Mouse (Mus musculus): ENCODE measurements at regions not wholly inside any gene's neighbourhood (a gene's known extent, or its start where the extent isn't known, plus 50 kb on each side); places are given as distances from the start of the nearest gene placed in this dataset.
A peak's percentile ranks its signal among the peaks of the same experiment; 100 is the strongest.

GRCm38 (mm10) chr12:69524337-69525035, 58.3 kb downstream of the Vcpkmt start:
- no peak overlapping the region for H3K9ac ChIP-seq (ENCODE audit: low read depth, low read length)
- no peaks in the 10 kb centered on the region for H3K36me3 ChIP-seq (ENCODE audit: control insufficient read depth, insufficient read depth, low read length)
- no peak overlapping the region for H3K27ac ChIP-seq (ENCODE audit: low read depth, low read length)
- no peaks in the 10 kb centered on the region for H3K27me3 ChIP-seq (ENCODE audit: control insufficient read depth, insufficient read depth, low read length)
- 0 out of 2 replicates have a peak, but pooled peaks cover 5% of the 10 kb centered on the region for H3K4me1 ChIP-seq (ENCODE audit: control insufficient read depth, insufficient read depth, low read length)
- peak; percentile 53; the same call in 1 of the 2 replicates for ATAC-seq (ENCODE audit: low FRiP score, low TSS enrichment)
- H3K9me3 ChIP-seq (ENCODE audit: control insufficient read depth, low read length): no peaks in the 10 kb centered on the region
- no peak overlapping the region for H3K4me3 ChIP-seq (ENCODE audit: low read length)
- WGBS: 45% methylated on average over 12 of the region's 12 CpGs
- no peak overlapping the region for H3K4me2 ChIP-seq (replicated peaks; ENCODE audit: low read depth, low read length)

- WGBS: 92% methylated on average over 2 of the region's 2 CpGs
- no peak overlapping the region for H3K9ac ChIP-seq (ENCODE audit: low read depth, low read length)
Observed at GRCm38 (mm10) chr12:69519869-69520268, 63.0 kb downstream of the Vcpkmt start.

GRCm38 (mm10) chr12:69519028-69519427, 63.8 kb downstream of the Vcpkmt start:
- ATAC-seq (ENCODE audit: low FRiP score, low TSS enrichment): no peak
- no peak overlapping the region for H3K27ac ChIP-seq (ENCODE audit: low read depth, low read length)

More at GRCm38 (mm10) chr12:69519869-69520268, 63.0 kb downstream of the Vcpkmt start:
- Histone ChIP-seq H3K27me3 (ENCODE audit: control insufficient read depth, insufficient read depth, low read length) (no peaks in the 10 kb centered on the region), H3K4me3 (ENCODE audit: low read length) (no peak overlapping the region), H3K36me3 (ENCODE audit: control insufficient read depth, insufficient read depth, low read length) (no peaks in the 10 kb centered on the region), H3K9me3 (ENCODE audit: control insufficient read depth, low read length) (no peaks in the 10 kb centered on the region), H3K4me2 (replicated peaks; ENCODE audit: low read depth, low read length) (no peak overlapping the region), H3K27ac (ENCODE audit: low read depth, low read length) (no peak overlapping the region), H3K4me1 (ENCODE audit: control insufficient read depth, insufficient read depth, low read length) (0 out of 2 replicates have a peak, but pooled peaks cover 11% of the 10 kb centered on the region)
- no peak for ATAC-seq (ENCODE audit: low FRiP score, low TSS enrichment)

GRCm38 (mm10) chr12:69517616-69518015, 65.2 kb downstream of the Vcpkmt start:
- no peak overlapping the region for H3K9ac ChIP-seq (ENCODE audit: low read depth, low read length)
- H3K27me3 ChIP-seq (ENCODE audit: control insufficient read depth, insufficient read depth, low read length): no peaks in the 10 kb centered on the region
- H3K36me3 ChIP-seq (ENCODE audit: control insufficient read depth, insufficient read depth, low read length): no peaks in the 10 kb centered on the region
- H3K4me2 ChIP-seq (replicated peaks; ENCODE audit: low read depth, low read length): no peak overlapping the region
- no peak for ATAC-seq (ENCODE audit: low FRiP score, low TSS enrichment)
- H3K4me1 ChIP-seq (ENCODE audit: control insufficient read depth, insufficient read depth, low read length): 0 out of 2 replicates have a peak, but pooled peaks cover 6% of the 10 kb centered on the region
- no peak overlapping the region for H3K4me3 ChIP-seq (ENCODE audit: low read length)
- 57% methylated on average over 3 of the region's 3 CpGs for WGBS
- H3K27ac ChIP-seq (ENCODE audit: low read depth, low read length): no peak overlapping the region
- no peaks in the 10 kb centered on the region for H3K9me3 ChIP-seq (ENCODE audit: control insufficient read depth, low read length)

More at GRCm38 (mm10) chr12:69519028-69519427, 63.8 kb downstream of the Vcpkmt start:
- Histone ChIP-seq H3K4me2 (replicated peaks; ENCODE audit: low read depth, low read length) (no peak overlapping the region), H3K27me3 (ENCODE audit: control insufficient read depth, insufficient read depth, low read length) (no peaks in the 10 kb centered on the region), H3K4me1 (ENCODE audit: control insufficient read depth, insufficient read depth, low read length) (0 out of 2 replicates have a peak, but pooled peaks cover 6% of the 10 kb centered on the region), H3K36me3 (ENCODE audit: control insufficient read depth, insufficient read depth, low read length) (no peaks in the 10 kb centered on the region), H3K9ac (ENCODE audit: low read depth, low read length) (no peak overlapping the region), H3K9me3 (ENCODE audit: control insufficient read depth, low read length) (no peaks in the 10 kb centered on the region), H3K4me3 (ENCODE audit: low read length) (no peak overlapping the region)
- WGBS: 80% methylated on average over 2 of the region's 2 CpGs

- peak; percentile 41 for ATAC-seq (ENCODE audit: low FRiP score, low TSS enrichment)
- 54% methylated on average over 10 of the region's 10 CpGs for WGBS
- H3K36me3 ChIP-seq (ENCODE audit: control insufficient read depth, insufficient read depth, low read length): no peaks in the 10 kb centered on the region
- H3K27ac ChIP-seq (ENCODE audit: low read depth, low read length): no peak overlapping the region
- H3K4me1 ChIP-seq (ENCODE audit: control insufficient read depth, insufficient read depth, low read length): 0 out of 2 replicates have a peak, but pooled peaks cover 6% of the 10 kb centered on the region
- H3K4me2 ChIP-seq (replicated peaks; ENCODE audit: low read depth, low read length): no peak overlapping the region
- no peaks in the 10 kb centered on the region for H3K9me3 ChIP-seq (ENCODE audit: control insufficient read depth, low read length)
- no peaks in the 10 kb centered on the region for H3K27me3 ChIP-seq (ENCODE audit: control insufficient read depth, insufficient read depth, low read length)
- H3K4me3 ChIP-seq (ENCODE audit: low read length): no peak overlapping the region
- no peak overlapping the region for H3K9ac ChIP-seq (ENCODE audit: low read depth, low read length)
Observed at GRCm38 (mm10) chr12:69516314-69516916, 66.4 kb downstream of the Vcpkmt start.

GRCm38 (mm10) chr12:69515850-69516249, 67.0 kb downstream of the Vcpkmt start:
- Histone ChIP-seq H3K36me3 (ENCODE audit: control insufficient read depth, insufficient read depth, low read length) (no peaks in the 10 kb centered on the region), H3K4me3 (ENCODE audit: low read length) (no peak overlapping the region), H3K4me1 (ENCODE audit: control insufficient read depth, insufficient read depth, low read length) (0 out of 2 replicates have a peak, but pooled peaks cover 6% of the 10 kb centered on the region), H3K27ac (ENCODE audit: low read depth, low read length) (no peak overlapping the region), H3K9ac (ENCODE audit: low read depth, low read length) (no peak overlapping the region), H3K4me2 (replicated peaks; ENCODE audit: low read depth, low read length) (no peak overlapping the region), H3K9me3 (ENCODE audit: control insufficient read depth, low read length) (no peaks in the 10 kb centered on the region), H3K27me3 (ENCODE audit: control insufficient read depth, insufficient read depth, low read length) (no peaks in the 10 kb centered on the region)
- no peak for ATAC-seq (ENCODE audit: low FRiP score, low TSS enrichment)

- H3K9me3 ChIP-seq (ENCODE audit: control insufficient read depth, low read length): no peaks in the 10 kb centered on the region
- no peaks in the 10 kb centered on the region for H3K36me3 ChIP-seq (ENCODE audit: control insufficient read depth, insufficient read depth, low read length)
- no peak overlapping the region for H3K4me2 ChIP-seq (replicated peaks; ENCODE audit: low read depth, low read length)
- H3K4me3 ChIP-seq (ENCODE audit: low read length): no peak overlapping the region
- H3K4me1 ChIP-seq (ENCODE audit: control insufficient read depth, insufficient read depth, low read length): 0 out of 2 replicates have a peak, but pooled peaks cover 6% of the 10 kb centered on the region
- no peaks in the 10 kb centered on the region for H3K27me3 ChIP-seq (ENCODE audit: control insufficient read depth, insufficient read depth, low read length)
- ATAC-seq (ENCODE audit: low FRiP score, low TSS enrichment): no peak
- H3K9ac ChIP-seq (ENCODE audit: low read depth, low read length): no peak overlapping the region
- WGBS: 47% methylated on average over 9 of the region's 9 CpGs
- H3K27ac ChIP-seq (ENCODE audit: low read depth, low read length): peak overlapping the region; percentile 11; the same call in 1 of the 2 replicates
Observed at GRCm38 (mm10) chr12:69515117-69515516, 67.7 kb downstream of the Vcpkmt start.

GRCm38 (mm10) chr12:69513166-69513565, 69.7 kb downstream of the Vcpkmt start:
- H3K4me3 ChIP-seq (ENCODE audit: low read length): no peak overlapping the region
- no peak overlapping the region for H3K9ac ChIP-seq (ENCODE audit: low read depth, low read length)
- WGBS: 48% methylated on average over 4 of the region's 4 CpGs
- H3K27me3 ChIP-seq (ENCODE audit: control insufficient read depth, insufficient read depth, low read length): no peaks in the 10 kb centered on the region; the same call in 1 of the 2 replicates
- no peaks in the 10 kb centered on the region for H3K36me3 ChIP-seq (ENCODE audit: control insufficient read depth, insufficient read depth, low read length)
- 0 out of 2 replicates have a peak, but pooled peaks cover 6% of the 10 kb centered on the region for H3K4me1 ChIP-seq (ENCODE audit: control insufficient read depth, insufficient read depth, low read length)
- H3K4me2 ChIP-seq (replicated peaks; ENCODE audit: low read depth, low read length): no peak overlapping the region
- H3K9me3 ChIP-seq (ENCODE audit: control insufficient read depth, low read length): no peaks in the 10 kb centered on the region
- ATAC-seq (ENCODE audit: low FRiP score, low TSS enrichment): 0 out of 2 replicates have a peak, but pooled peaks have one; percentile 51
- H3K27ac ChIP-seq (ENCODE audit: low read depth, low read length): no peak overlapping the region

GRCm38 (mm10) chr12:69510736-69511135, 72.1 kb downstream of the Vcpkmt start:
- H3K4me1 ChIP-seq (ENCODE audit: control insufficient read depth, insufficient read depth, low read length): 0 out of 2 replicates have a peak, but pooled peaks cover 6% of the 10 kb centered on the region
- ATAC-seq (ENCODE audit: low FRiP score, low TSS enrichment): no peak
- no peaks in the 10 kb centered on the region; the same call in 1 of the 2 replicates for H3K27me3 ChIP-seq (ENCODE audit: control insufficient read depth, insufficient read depth, low read length)
- H3K9me3 ChIP-seq (ENCODE audit: control insufficient read depth, low read length): no peaks in the 10 kb centered on the region
- no peak overlapping the region for H3K4me2 ChIP-seq (replicated peaks; ENCODE audit: low read depth, low read length)
- WGBS: 75% methylated on average over 4 of the region's 4 CpGs
- no peak overlapping the region for H3K9ac ChIP-seq (ENCODE audit: low read depth, low read length)
- H3K4me3 ChIP-seq (ENCODE audit: low read length): no peak overlapping the region
- no peak overlapping the region for H3K27ac ChIP-seq (ENCODE audit: low read depth, low read length)
- no peaks in the 10 kb centered on the region for H3K36me3 ChIP-seq (ENCODE audit: control insufficient read depth, insufficient read depth, low read length)
